Mouse (Mus musculus) brain, embryonic 14.5 days (tissue): ENCODE measurements around the gene Samd10.

Experiments
- CTCF ChIP-seq: fragments of 200-500 bp; IDR thresholded peaks from 2 replicates; pipeline ENCODE4 v1.5.1; 2012; ENCODE audit warnings: inconsistent platforms, mild to moderate bottlenecking, moderate library complexity, borderline replicate concordance; ENCODE audit not compliant: insufficient read depth, insufficient read length; ENCODE audit errors: extremely low read depth
- POLR2A ChIP-seq: fragments of 200-500 bp; IDR thresholded peaks from 2 replicates; pipeline ENCODE4 v1.6.1; 2012; ENCODE audit warnings: mild to moderate bottlenecking, inconsistent platforms, borderline replicate concordance; ENCODE audit not compliant: poor library complexity, insufficient read depth, insufficient read length, severe bottlenecking; ENCODE audit errors: extremely low read depth

- TF ChIP-seq CTCF = peak; percentile 27; the same call in 1 of the 2 replicates
- TF ChIP-seq POLR2A = peak; percentile 94
These were observed at the start of gene Samd10 for GRCm38 (mm10) chr2:181598454-181599351.
